8 mouse cellular contexts compared by ENCODE assay signal in genomic region chr3:32616331-32617052, GRCm38 (mm10). TPM values are rescaled to one million over a fixed set of nuclear protein-coding genes. Genes with fewer than 3 reads are reported as not detected.
DNase-seq lines count a peak whose midpoint lies in the region; ATAC-seq and TF ChIP-seq lines count a peak whose summit lies in the region.

TSS of gene Gnb4 (minus strand) at chr3:32616585.

- H3K4me3 ChIP-seq in embryonic facial prominence, embryonic 14.5 days (ENCODE audit: low read depth, low read length), result peak within 1 kb of the TSS; percentile 61
- peak within 1 kb of the TSS; percentile 74 for H3K4me3 ChIP-seq in heart, embryonic 13.5 days
- peak within 1 kb of the TSS; percentile 70 for H3K4me3 ChIP-seq in kidney, embryonic 16.5 days (ENCODE audit: low read length)
- peak within 1 kb of the TSS; percentile 66 for H3K4me3 ChIP-seq in liver, embryonic 15.5 days (replicated peaks)
- peak within 1 kb of the TSS; percentile 61 for H3K4me3 ChIP-seq in neural tube, embryonic 11.5 days (ENCODE audit: low read depth, low read length)
- peak within 1 kb of the TSS; percentile 47 for H3K4me3 ChIP-seq in thymus, adult 2 months (ENCODE audit: control insufficient read depth, insufficient read depth, low read length)

- peak within 1 kb of the TSS; percentile 77 for H3K9ac ChIP-seq in embryonic facial prominence, embryonic 14.5 days (ENCODE audit: low read depth, low read length)
- peak within 1 kb of the TSS; percentile 87 for H3K9ac ChIP-seq in heart, embryonic 13.5 days
- H3K9ac ChIP-seq in kidney, embryonic 16.5 days (replicated peaks; ENCODE audit: low read length), result peak within 1 kb of the TSS; percentile 75
- peak within 1 kb of the TSS; percentile 39; the same call in 1 of the 2 replicates for H3K9ac ChIP-seq in liver, embryonic 15.5 days
- peak within 1 kb of the TSS; percentile 66 for H3K9ac ChIP-seq in neural tube, embryonic 11.5 days (ENCODE audit: low read length)

- 0% methylated on average over 5 of the region's 83 CpGs for WGBS in embryonic facial prominence, embryonic 14.5 days
- WGBS in heart, embryonic 13.5 days, result under 1% methylated on average over 80 of the region's 83 CpGs
- WGBS in kidney, embryonic 16.5 days, result under 1% methylated on average over 32 of the region's 83 CpGs
- WGBS in liver, embryonic 15.5 days (ENCODE audit: insufficient replicate concordance), result 2% methylated on average over 82 of the region's 83 CpGs
- 0% methylated on average over 11 of the region's 83 CpGs for WGBS in neural tube, embryonic 11.5 days
- 3% methylated on average over 82 of the region's 83 CpGs for WGBS in thymus, adult 2 months

- TF ChIP-seq POLR2A in thymus, adult 2 months (IDR thresholded peaks at IDR 0.05; ENCODE audit: control insufficient read depth, extremely low read depth, insufficient read depth, low read length, poor library complexity), result no peak

- H3K27ac ChIP-seq in embryonic facial prominence, embryonic 14.5 days (replicated peaks; ENCODE audit: low read depth, low read length), result peak within 1 kb of the TSS; percentile 83
- H3K27ac ChIP-seq in heart, embryonic 13.5 days (replicated peaks), result peak within 1 kb of the TSS; percentile 78
- H3K27ac ChIP-seq in kidney, embryonic 16.5 days (ENCODE audit: low read length), result peak within 1 kb of the TSS; percentile 56
- no peak within 1 kb of the TSS for H3K27ac ChIP-seq in liver, embryonic 15.5 days (replicated peaks)
- 0 out of 2 replicates have a peak within 1 kb of the TSS, but pooled peaks have one; percentile 44 for H3K27ac ChIP-seq in neural tube, embryonic 11.5 days (ENCODE audit: low read depth, low read length)
- no peak within 1 kb of the TSS for H3K27ac ChIP-seq in thymus, adult 2 months (ENCODE audit: control insufficient read depth, insufficient read depth, low read length)

- ATAC-seq in embryonic facial prominence, embryonic 14.5 days (ENCODE audit: low read depth), result peak; percentile 94
- ATAC-seq in heart, embryonic 13.5 days (ENCODE audit: extremely low read depth, insufficient number of reproducible peaks, low FRiP score, low TSS enrichment), result peak; percentile 68; the same call in 1 of the 2 replicates
- peak; percentile 93 for ATAC-seq in kidney, embryonic 16.5 days (ENCODE audit: low FRiP score, low TSS enrichment)
- ATAC-seq in liver, embryonic 15.5 days (ENCODE audit: insufficient read depth), result peak; percentile 84
- peak; percentile 90 for ATAC-seq in neural tube, embryonic 11.5 days (ENCODE audit: insufficient read depth, low FRiP score, low TSS enrichment)

- no peak for TF ChIP-seq CTCF in thymus, adult 2 months (IDR thresholded peaks at IDR 0.05; ENCODE audit: borderline replicate concordance, control insufficient read depth, extremely low read depth, insufficient read depth, low read length, poor library complexity)

- 0 out of 2 replicates have a peak, but pooled peaks cover 4% of the 10 kb centered on the region for H3K36me3 ChIP-seq in embryonic facial prominence, embryonic 14.5 days (ENCODE audit: control insufficient read depth, insufficient read depth, low read length)
- H3K36me3 ChIP-seq in heart, embryonic 13.5 days, result peaks cover 10% of the 10 kb centered on the region
- no peaks in the 10 kb centered on the region for H3K36me3 ChIP-seq in kidney, embryonic 16.5 days (ENCODE audit: insufficient read depth, low read length)
- H3K36me3 ChIP-seq in liver, embryonic 15.5 days (replicated peaks), result no peaks in the 10 kb centered on the region
- H3K36me3 ChIP-seq in neural tube, embryonic 11.5 days (ENCODE audit: control insufficient read depth, insufficient read depth, low read length), result no peaks in the 10 kb centered on the region
- H3K36me3 ChIP-seq in thymus, adult 2 months (ENCODE audit: control insufficient read depth, insufficient read depth, low read length), result no peaks in the 10 kb centered on the region

- H3K9me3 ChIP-seq in embryonic facial prominence, embryonic 14.5 days (ENCODE audit: control insufficient read depth, low read length), result no peaks in the 10 kb centered on the region
- 0 out of 2 replicates have a peak, but pooled peaks cover 3% of the 10 kb centered on the region for H3K9me3 ChIP-seq in heart, embryonic 13.5 days
- H3K9me3 ChIP-seq in kidney, embryonic 16.5 days (ENCODE audit: low read length), result no peaks in the 10 kb centered on the region
- no peaks in the 10 kb centered on the region for H3K9me3 ChIP-seq in liver, embryonic 15.5 days (replicated peaks)
- no peaks in the 10 kb centered on the region for H3K9me3 ChIP-seq in neural tube, embryonic 11.5 days (ENCODE audit: control insufficient read depth, low read length)

- peak; percentile 60 for DNase-seq in right cerebral cortex, postnatal 14 days
- no peak for DNase-seq in right cerebral cortex, adult 2 months (ENCODE audit: low spot score in 2 of 2)
- peak; percentile 87 for DNase-seq in embryonic facial prominence, embryonic 14.5 days (ENCODE audit: low spot score)
- peak; percentile 82 for DNase-seq in neural tube, embryonic 11.5 days (ENCODE audit: low spot score)
- peak; percentile 58 for DNase-seq in thymus, adult 2 months

- H3K27me3 ChIP-seq in embryonic facial prominence, embryonic 14.5 days (replicated peaks; ENCODE audit: control insufficient read depth, insufficient read depth, low read length), result no peaks in the 10 kb centered on the region
- H3K27me3 ChIP-seq in heart, embryonic 13.5 days (replicated peaks), result no peaks in the 10 kb centered on the region
- H3K27me3 ChIP-seq in kidney, embryonic 16.5 days (ENCODE audit: insufficient read depth, low read length), result no peaks in the 10 kb centered on the region
- H3K27me3 ChIP-seq in liver, embryonic 15.5 days, result peaks cover 28% of the 10 kb centered on the region
- no peaks in the 10 kb centered on the region for H3K27me3 ChIP-seq in neural tube, embryonic 11.5 days (ENCODE audit: control insufficient read depth, insufficient read depth, low read length)
- no peaks in the 10 kb centered on the region for H3K27me3 ChIP-seq in thymus, adult 2 months (ENCODE audit: control insufficient read depth, insufficient read depth, low read length)

- 0 out of 2 replicates have a peak, but pooled peaks cover 4% of the 10 kb centered on the region for H3K4me1 ChIP-seq in embryonic facial prominence, embryonic 14.5 days (ENCODE audit: control insufficient read depth, insufficient read depth, low read length)
- H3K4me1 ChIP-seq in heart, embryonic 13.5 days, result peaks cover 27% of the 10 kb centered on the region
- H3K4me1 ChIP-seq in kidney, embryonic 16.5 days (ENCODE audit: insufficient read depth, low read length), result no peaks in the 10 kb centered on the region
- H3K4me1 ChIP-seq in liver, embryonic 15.5 days (replicated peaks), result peaks cover 12% of the 10 kb centered on the region
- no peaks in the 10 kb centered on the region for H3K4me1 ChIP-seq in neural tube, embryonic 11.5 days (ENCODE audit: control insufficient read depth, insufficient read depth, low read length)
- H3K4me1 ChIP-seq in thymus, adult 2 months (replicated peaks; ENCODE audit: control insufficient read depth, insufficient read depth, low read length), result peaks cover 9% of the 10 kb centered on the region

- H3K4me2 ChIP-seq in embryonic facial prominence, embryonic 14.5 days (ENCODE audit: low read depth, low read length), result peak within 1 kb of the TSS; percentile 60
- H3K4me2 ChIP-seq in heart, embryonic 13.5 days, result peak within 1 kb of the TSS; percentile 73
- H3K4me2 ChIP-seq in kidney, embryonic 16.5 days (replicated peaks; ENCODE audit: low read depth, low read length), result peak within 1 kb of the TSS; percentile 71
- peak within 1 kb of the TSS; percentile 82 for H3K4me2 ChIP-seq in liver, embryonic 15.5 days
- H3K4me2 ChIP-seq in neural tube, embryonic 11.5 days (ENCODE audit: low read depth), result peak within 1 kb of the TSS; percentile 50

RNA-seq across cellular contexts. Expression of gene Gnb4, which starts in this region (rescaled TPM):
- 85.0 and 88.0 TPM in 2 replicates for polyA plus RNA-seq in embryonic facial prominence, embryonic 14.5 days (2014; fragmentation: Nextera tagmentation; extraction: Ambion mirVana)
- 50.4 and 53.4 TPM in 2 replicates for polyA plus RNA-seq in heart, embryonic 13.5 days (2015; fragmentation: Nextera tagmentation; extraction: Ambion mirVana)
- polyA plus RNA-seq in kidney, embryonic 16.5 days (2015; fragmentation: Nextera tagmentation; extraction: Ambion mirVana), result 54.5 and 60.7 TPM in 2 replicates
- polyA plus RNA-seq in liver, embryonic 15.5 days (2015; fragmentation: Nextera tagmentation; extraction: Ambion mirVana), result 7.7 and 8.1 TPM in 2 replicates
- 53.2 and 57.4 TPM in 2 replicates for polyA plus RNA-seq in neural tube, embryonic 11.5 days (2014; fragmentation: Nextera tagmentation; extraction: Ambion mirVana)
- polyA plus RNA-seq in thymus, adult 2 months (2012; rRNA removed), result 35.1 and 42.2 TPM in 2 replicates

Comparison
In these comparisons a context has a peak if more than half of its experiments do, and no peak if none do; other contexts are left out.
1. DNase-seq: peak in right cerebral cortex, postnatal 14 days (single experiment), embryonic facial prominence, embryonic 14.5 days (single experiment), neural tube, embryonic 11.5 days (single experiment) and thymus, adult 2 months (single experiment); none in right cerebral cortex, adult 2 months (0 of 2).
2. H3K27ac ChIP-seq: peak in embryonic facial prominence, embryonic 14.5 days (single experiment), heart, embryonic 13.5 days (single experiment), kidney, embryonic 16.5 days (single experiment) and neural tube, embryonic 11.5 days (single experiment); none in liver, embryonic 15.5 days (single experiment) and thymus, adult 2 months (single experiment).
3. Peak in every context shown above with its lines, with median percentiles within 50 percentile points of each other: ATAC-seq, H3K4me2 ChIP-seq, H3K4me3 ChIP-seq and H3K9ac ChIP-seq.